Mouse (Mus musculus): ENCODE data around the gene Fpgs.
A peak's percentile ranks its signal among the peaks of the same experiment; 100 is the strongest.

Fpgs gene

DNA sequence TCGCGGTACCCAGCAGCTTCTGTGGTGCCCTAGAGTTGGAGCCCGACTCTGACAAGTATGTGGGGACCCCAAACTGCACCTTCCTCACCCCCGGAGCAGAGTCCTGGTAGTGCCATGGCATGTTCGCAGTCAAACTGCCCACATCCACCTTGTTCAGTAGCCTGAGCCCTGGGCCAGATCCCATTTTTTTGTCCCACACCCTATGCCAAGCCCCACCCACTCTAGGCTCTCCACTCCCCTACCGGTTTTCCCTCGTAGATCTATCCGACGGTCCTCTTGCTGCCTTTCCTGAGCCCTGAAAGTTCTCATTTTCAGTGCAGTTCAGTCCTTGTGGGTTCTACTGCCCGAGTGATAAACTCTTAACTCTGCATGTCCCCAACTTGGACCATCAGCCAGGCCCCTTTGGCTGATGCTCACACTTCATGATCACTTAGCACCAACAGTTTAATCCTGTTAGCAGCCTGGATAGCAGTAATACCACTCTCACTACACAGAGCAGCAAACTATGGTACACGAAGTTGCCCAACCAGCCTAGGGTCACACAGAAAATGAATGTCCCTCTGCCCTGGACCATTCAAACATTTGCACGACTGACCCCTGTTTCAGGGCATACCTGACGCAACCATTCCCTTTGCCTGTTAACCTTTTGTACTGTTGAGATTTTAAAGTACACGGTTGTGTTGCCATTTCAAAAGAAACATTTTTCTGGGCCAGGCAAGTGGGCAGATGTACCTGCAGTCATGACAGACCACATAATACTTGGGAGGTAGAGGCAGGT, 2.8 kb downstream of the Fpgs start:
- no peak for DNase-seq (ENCODE audit: low read depth in 2 of 2, low spot score in 2 of 2)

DNA sequence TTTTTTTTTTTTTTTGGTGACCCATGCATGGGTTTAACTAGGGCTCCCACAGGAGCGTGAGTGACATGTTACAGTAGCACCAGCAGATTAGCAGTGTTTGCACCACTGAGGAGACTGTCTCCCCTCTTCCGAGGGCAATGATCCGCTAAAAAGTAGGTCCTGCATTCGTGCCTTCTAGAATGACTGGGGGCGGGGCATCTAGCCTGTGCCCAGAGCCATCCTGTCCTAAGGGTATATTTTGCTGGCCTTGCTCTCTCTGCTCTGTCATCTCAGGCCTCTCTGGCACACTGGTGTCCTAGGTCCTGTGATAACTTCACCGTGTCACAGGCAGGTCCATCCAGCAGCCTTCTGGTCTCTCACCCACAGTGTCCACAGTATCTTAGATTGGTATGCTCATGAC, 4.3 kb downstream of the Fpgs start:
- DNase-seq (ENCODE audit: low read depth in 2 of 2, low spot score in 2 of 2): no peak

GRCm38 (mm10) chr2:32694691-32695090, 9.3 kb downstream of the Fpgs start:
- no peak for DNase-seq (ENCODE audit: low read depth in 2 of 2, low spot score in 2 of 2)

DNA sequence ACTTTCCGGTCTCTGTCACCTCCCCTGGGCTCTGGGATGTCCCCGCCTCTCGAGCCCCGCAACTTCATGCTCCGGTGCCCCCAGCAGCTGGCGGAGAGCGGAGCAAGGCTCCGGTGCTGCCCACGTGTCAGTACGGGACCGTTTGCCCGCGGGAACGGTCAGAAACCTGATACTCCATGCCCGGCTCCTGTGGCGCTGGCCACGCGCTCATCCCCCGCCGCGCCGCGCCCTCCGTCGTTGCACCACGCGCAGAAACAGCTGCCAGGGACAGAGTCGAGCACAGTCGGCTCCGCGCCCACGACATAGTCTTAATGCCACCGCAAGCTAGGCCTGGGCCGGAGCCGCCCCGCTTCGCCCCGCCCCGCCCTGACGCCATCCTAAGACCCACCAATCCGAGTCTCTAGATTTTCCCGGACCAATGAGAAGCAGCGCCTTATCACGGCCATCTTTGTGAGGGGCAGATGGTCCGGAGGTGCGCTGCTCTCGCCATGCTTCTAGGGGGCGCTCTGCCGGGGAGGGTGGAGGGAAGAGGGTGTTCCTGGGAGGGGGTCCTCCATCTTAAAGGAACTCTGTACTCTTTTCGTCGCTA, 10.0 kb downstream of the Fpgs start:
- peak; percentile 93 to 95 for DNase-seq (ENCODE audit: low read depth in 2 of 2, low spot score in 2 of 2)

- DNase-seq (ENCODE audit: low read depth in 2 of 2, low spot score in 2 of 2): no peak
These were observed 10.7 kb downstream of the Fpgs start for GRCm38 (mm10) chr2:32693282-32693681.

- no peak for DNase-seq (ENCODE audit: low read depth in 2 of 2, low spot score in 2 of 2)
These were observed 11.4 kb downstream of the Fpgs start for GRCm38 (mm10) chr2:32692496-32692895.

GRCm38 (mm10) chr2:32691041-32691440, 12.9 kb downstream of the Fpgs start:
- DNase-seq (ENCODE audit: low read depth in 2 of 2, low spot score in 2 of 2): no peak

DNA sequence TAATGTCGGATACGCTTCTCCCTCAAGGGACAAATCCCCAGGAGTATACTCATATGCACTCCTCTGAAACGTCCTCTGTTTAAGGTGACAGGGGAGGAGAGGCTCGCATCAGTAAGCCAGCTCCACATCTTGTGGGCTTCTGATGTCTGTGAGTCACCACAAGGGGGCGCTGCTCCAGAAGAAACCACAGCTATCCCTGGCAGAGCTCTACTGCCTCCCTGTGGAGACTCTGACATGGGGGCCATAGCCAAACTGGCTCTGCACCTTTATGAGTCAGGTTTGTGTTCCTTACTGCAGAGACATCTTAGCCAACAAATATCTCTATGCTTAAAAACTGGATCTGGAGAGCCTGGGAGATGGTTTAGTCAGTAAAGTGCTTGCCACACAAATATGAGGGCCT, 14.5 kb downstream of the Fpgs start:
- peak; percentile 89 to 92 for DNase-seq (ENCODE audit: low read depth in 2 of 2, low spot score in 2 of 2)

DNA sequence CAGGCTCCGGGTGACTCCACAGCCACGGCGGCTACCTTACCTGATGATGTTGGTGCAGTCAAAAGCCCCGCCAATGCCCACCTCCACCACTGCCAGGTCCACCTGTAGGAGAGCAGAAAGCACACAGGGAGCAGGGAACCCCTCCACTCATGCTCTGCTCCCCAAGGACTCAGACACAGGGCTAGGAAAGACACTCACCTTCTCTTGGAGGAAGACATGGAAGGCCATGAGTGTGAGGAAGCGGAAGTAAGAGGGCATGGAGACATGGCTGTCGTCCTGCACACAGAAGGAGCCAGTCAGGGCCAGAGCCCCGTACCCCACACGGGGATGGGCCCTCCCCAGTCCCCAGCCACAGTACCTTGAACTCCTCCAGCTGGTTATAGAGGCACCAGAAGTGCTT, 16.4 kb downstream of the Fpgs start:
- no peak for DNase-seq (ENCODE audit: low read depth in 2 of 2, low spot score in 2 of 2)

GRCm38 (mm10) chr2:32686640-32687039, 17.3 kb downstream of the Fpgs start:
- no peak for DNase-seq (ENCODE audit: low read depth in 2 of 2, low spot score in 2 of 2)

DNA sequence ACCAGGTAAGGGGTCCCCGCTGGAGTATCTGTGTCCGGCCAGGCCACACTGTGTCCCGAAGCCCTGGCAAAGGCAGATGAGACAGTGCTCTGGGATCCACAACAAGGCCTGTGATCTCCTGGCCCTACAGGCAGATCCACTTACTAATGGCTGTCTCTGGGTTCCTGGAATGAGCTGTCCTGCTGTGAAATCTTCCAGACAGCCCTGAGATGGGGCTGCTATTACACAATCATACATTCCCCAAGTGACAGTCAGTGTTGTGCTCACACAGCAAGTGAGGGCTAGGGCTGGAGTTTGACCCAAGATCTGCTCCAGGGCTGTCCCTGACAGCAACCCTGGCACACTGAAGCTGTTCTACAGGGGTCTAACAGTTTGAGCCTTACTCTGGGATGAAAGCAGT, 18.1 kb downstream of the Fpgs start:
- DNase-seq (ENCODE audit: low read depth in 2 of 2, low spot score in 2 of 2): no peak

DNA sequence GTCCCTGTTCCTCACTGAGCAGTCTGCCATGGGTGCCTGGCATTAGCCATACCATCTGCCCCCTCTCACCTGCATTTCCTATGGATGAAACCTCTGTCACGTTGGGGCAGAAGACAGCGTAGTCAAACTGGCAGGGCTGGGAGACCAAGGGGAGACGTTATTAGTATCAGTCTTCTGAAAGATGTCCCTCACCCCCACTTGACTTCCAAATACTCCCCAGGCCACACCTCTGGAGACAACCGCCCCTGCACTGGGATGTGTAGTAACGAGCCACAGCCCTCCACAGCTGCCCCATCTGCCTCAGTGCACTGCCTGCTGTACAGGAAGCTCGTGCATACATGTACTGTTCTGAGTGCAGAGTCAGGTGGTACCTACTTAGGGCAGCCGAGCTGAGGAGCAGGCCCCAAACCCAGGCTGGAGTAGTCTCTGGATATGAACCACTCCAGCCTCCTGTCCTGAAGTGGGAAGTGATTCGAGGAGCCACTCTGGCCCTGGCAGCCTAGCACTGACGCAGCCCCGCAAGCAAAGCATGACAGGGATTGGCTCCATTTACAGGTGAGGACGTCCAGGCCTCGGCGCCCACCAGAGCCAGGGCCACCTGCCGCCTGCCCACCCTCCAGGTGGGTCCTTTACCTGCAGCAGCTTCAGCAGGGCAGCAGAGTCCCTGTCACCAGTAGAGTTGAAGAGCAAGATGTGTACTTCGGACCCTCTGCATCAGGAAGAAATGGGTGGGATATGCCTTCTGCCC, 19.1 kb downstream of the Fpgs start:
- no peak for DNase-seq (ENCODE audit: low read depth in 2 of 2, low spot score in 2 of 2)

- DNase-seq (ENCODE audit: low read depth in 2 of 2, low spot score in 2 of 2): no peak
These were observed 20.2 kb downstream of the Fpgs start for GRCm38 (mm10) chr2:32683701-32684100.

GRCm38 (mm10) chr2:32682721-32683417, 21.1 kb downstream of the Fpgs start:
- DNase-seq (ENCODE audit: low read depth in 2 of 2, low spot score in 2 of 2): no peak

DNA sequence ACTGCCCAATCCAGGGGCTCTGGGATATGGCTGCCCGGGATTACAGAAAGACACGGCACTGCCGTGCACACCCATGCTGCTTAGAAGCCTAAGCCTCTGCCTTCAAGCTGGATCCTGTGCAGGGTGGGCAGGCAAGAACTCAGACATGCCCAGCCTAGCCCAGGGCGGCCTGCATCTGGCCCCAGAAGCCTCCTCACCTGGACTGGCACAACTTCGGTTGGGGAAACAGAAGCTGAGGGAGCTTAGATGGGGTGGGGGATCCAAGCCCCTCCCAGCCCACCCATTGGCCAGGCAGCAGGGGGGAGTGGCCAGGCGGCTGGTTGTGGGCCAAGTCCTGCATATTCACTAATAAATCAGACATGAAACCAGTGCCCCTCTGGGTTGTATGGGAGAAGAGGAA, 22.2 kb downstream of the Fpgs start:
- no peak for DNase-seq (ENCODE audit: low read depth in 2 of 2, low spot score in 2 of 2)

DNA sequence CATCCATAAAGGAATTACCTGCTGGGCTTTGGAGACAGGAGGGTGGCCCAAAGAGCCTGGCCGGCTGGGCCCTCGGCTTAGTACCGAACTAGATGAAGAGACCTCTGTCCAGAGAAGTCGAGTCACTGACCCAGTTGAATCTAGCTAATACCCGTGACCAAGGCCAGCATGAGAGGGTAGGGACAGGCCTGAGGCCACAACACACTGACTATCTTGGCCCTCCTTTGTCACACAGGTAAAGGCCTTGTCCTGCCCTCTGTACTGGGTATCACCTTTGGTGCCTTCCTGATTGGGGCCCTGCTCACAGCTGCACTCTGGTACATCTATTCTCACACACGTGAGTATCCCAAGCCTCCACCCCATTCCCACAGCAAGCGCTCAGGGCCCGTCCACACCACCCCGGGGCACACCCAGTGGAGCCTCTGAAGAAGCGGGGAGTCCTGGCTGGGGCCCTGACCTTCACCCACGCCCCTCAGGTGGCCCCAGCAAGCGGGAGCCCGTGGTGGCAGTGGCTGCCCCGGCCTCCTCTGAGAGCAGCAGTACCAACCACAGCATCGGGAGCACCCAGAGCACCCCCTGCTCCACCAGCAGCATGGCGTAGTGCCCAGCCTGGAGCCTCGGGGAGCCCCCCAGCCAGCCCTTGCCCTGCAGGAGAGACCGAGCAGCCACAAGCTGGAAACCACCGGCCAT, 22.8 kb downstream of the Fpgs start:
- no peak for DNase-seq (ENCODE audit: low read depth in 2 of 2, low spot score in 2 of 2)

- DNase-seq (ENCODE audit: low read depth in 2 of 2, low spot score in 2 of 2): no peak
These were observed 23.9 kb downstream of the Fpgs start for GRCm38 (mm10) chr2:32680051-32680451.

GRCm38 (mm10) chr2:32677683-32678082, 26.3 kb downstream of the Fpgs start:
- DNase-seq (ENCODE audit: low read depth in 2 of 2, low spot score in 2 of 2): no peak

- no peak for DNase-seq (ENCODE audit: low read depth in 2 of 2, low spot score in 2 of 2)
These were observed 27.1 kb downstream of the Fpgs start for GRCm38 (mm10) chr2:32676821-32677220.

GRCm38 (mm10) chr2:32673176-32673917, 30.6 kb downstream of the Fpgs start:
- no peak for DNase-seq (ENCODE audit: low read depth in 2 of 2, low spot score in 2 of 2)

Measured in CD8-positive naive resting alpha-beta T cell, adult 2 months (primary cell).